Mouse (Mus musculus) neural tube, embryonic 13.5 days (tissue): ENCODE measurements around the gene Sorcs2. TPM values are rescaled to one million over a fixed set of nuclear protein-coding genes. Genes with fewer than 3 reads are reported as not detected.

ENCODE experiments used
- ATAC-seq: fragments of 200-750 bp; cut with Nextera tagmentation; 2 replicates; pipeline ENCODE4 v1.8.0; 2017; ENCODE audit warnings: low read depth, mild to moderate bottlenecking, moderate TSS enrichment, moderate library complexity
- H3K27ac ChIP-seq: fragments of 300-500 bp; sonication (generic); replicated peaks from 2 replicates; pipeline ENCODE4 v1.5.1; 2015; ENCODE audit warnings: moderate library complexity, mild to moderate bottlenecking, inconsistent platforms
- H3K27me3 ChIP-seq: fragments of 300-500 bp; sonication (generic); 2 replicates; pipeline ENCODE4 v1.6.1; 2015; ENCODE audit warnings: mild to moderate bottlenecking, inconsistent platforms
- H3K36me3 ChIP-seq: fragments of 300-500 bp; sonication (generic); 2 replicates; pipeline ENCODE4 v1.6.1; 2015; ENCODE audit warnings: mild to moderate bottlenecking, inconsistent platforms
- H3K4me1 ChIP-seq: fragments of 300-500 bp; sonication (generic); replicated peaks from 2 replicates; pipeline ENCODE4 v1.6.1; 2015; ENCODE audit warnings: inconsistent platforms
- H3K4me2 ChIP-seq: fragments of 300-500 bp; sonication (generic); 2 replicates; pipeline ENCODE4 v1.6.1; 2015; ENCODE audit warnings: inconsistent platforms, mild to moderate bottlenecking, moderate library complexity
- H3K4me3 ChIP-seq: fragments of 300-500 bp; sonication (generic); 2 replicates; pipeline ENCODE4 v1.5.1; 2015; ENCODE audit warnings: mild to moderate bottlenecking, inconsistent platforms
- H3K9ac ChIP-seq: fragments of 300-500 bp; sonication (generic); 2 replicates; pipeline ENCODE4 v1.6.1; 2015; ENCODE audit warnings: moderate library complexity, mild to moderate bottlenecking, inconsistent platforms
- H3K9me3 ChIP-seq: fragments of 300-500 bp; sonication (generic); 2 replicates; pipeline ENCODE4 v1.6.1; 2016; ENCODE audit warnings: inconsistent platforms
- WGBS: fragments of 180-500 bp; shearing (Covaris S2); methylation state at CpG from one replicate; pipeline ENCODE4 v1.1.7; 2015; 5-methylcytosine and 5-hydroxymethylcytosine counted together
- polyA plus RNA-seq: library from polyadenylated mRNA; unstranded; fragments of >200 nt; fragmentation: Nextera tagmentation; extraction: Ambion mirVana; gene quantifications from 2 replicates; pipeline ENCODE4 v1.2.1, GENCODE M21; 2015

Sorcs2 gene
- polyA plus RNA-seq, 1 experiment from 2014 or later = 11.4 TPM

DNA sequence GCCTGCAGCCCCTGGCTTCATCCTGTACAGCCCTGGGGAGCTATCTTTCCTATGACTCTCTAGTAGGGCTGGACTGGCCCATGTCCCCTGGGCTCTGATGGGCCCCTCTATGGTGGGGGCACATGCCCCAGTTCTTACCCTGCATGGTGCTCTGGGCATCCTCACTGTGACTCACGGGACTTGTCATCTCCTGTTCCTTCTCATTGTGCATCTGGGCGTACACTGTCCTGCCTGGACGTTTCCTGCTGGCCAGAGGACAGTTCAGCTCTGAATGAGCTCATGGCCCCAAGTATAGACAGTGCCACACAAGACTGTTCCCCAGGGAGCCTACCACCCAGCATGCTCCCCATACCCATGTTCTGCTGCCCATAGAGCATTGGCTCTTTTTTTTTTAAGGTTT lies 376.8 kb downstream of the Sorcs2 start:
- WGBS = 89% methylated on average over 3 of the region's 3 CpGs
- no peaks in the 10 kb centered on the region for H3K4me1 ChIP-seq
- no peak overlapping the region for H3K4me3 ChIP-seq
- no peaks in the 10 kb centered on the region for H3K27me3 ChIP-seq
- H3K9me3 ChIP-seq = no peaks in the 10 kb centered on the region
- H3K4me2 ChIP-seq = no peak overlapping the region
- H3K27ac ChIP-seq = no peak overlapping the region
- H3K9ac ChIP-seq = no peak overlapping the region
- H3K36me3 ChIP-seq = peaks cover 17% of the 10 kb centered on the region; the same call in 1 of the 2 replicates
- no peak for ATAC-seq

GRCm38 (mm10) chr5:36018366-36018765 lies 379.6 kb downstream of the Sorcs2 start:
- Histone ChIP-seq H3K4me3 (no peak overlapping the region), H3K9ac (no peak overlapping the region), H3K36me3 (peaks cover 17% of the 10 kb centered on the region; the same call in 1 of the 2 replicates), H3K9me3 (no peaks in the 10 kb centered on the region), H3K4me2 (no peak overlapping the region), H3K27ac (no peak overlapping the region), H3K27me3 (no peaks in the 10 kb centered on the region), H3K4me1 (no peaks in the 10 kb centered on the region)
- ATAC-seq = no peak
- WGBS = 89% methylated on average over 3 of the region's 3 CpGs

GRCm38 (mm10) chr5:36009405-36009804 lies 388.5 kb downstream of the Sorcs2 start:
- H3K4me3 ChIP-seq = no peak overlapping the region
- no peaks in the 10 kb centered on the region for H3K9me3 ChIP-seq
- H3K27ac ChIP-seq = no peak overlapping the region
- peaks cover 13% of the 10 kb centered on the region for H3K4me1 ChIP-seq
- no peaks in the 10 kb centered on the region for H3K27me3 ChIP-seq
- 89% methylated on average over 4 of the region's 4 CpGs for WGBS
- H3K36me3 ChIP-seq = no peaks in the 10 kb centered on the region
- no peak overlapping the region for H3K9ac ChIP-seq
- no peak overlapping the region for H3K4me2 ChIP-seq
- ATAC-seq = no peak

GRCm38 (mm10) chr5:36007649-36008048 lies 390.3 kb downstream of the Sorcs2 start:
- peaks cover 13% of the 10 kb centered on the region for H3K36me3 ChIP-seq
- no peak overlapping the region for H3K27ac ChIP-seq
- no peak overlapping the region for H3K4me2 ChIP-seq
- H3K27me3 ChIP-seq = no peaks in the 10 kb centered on the region
- whole genome bisulfite sequencing = 48% methylated on average over 10 of the region's 10 CpGs
- peaks cover 13% of the 10 kb centered on the region for H3K4me1 ChIP-seq
- no peaks in the 10 kb centered on the region for H3K9me3 ChIP-seq
- no peak overlapping the region for H3K4me3 ChIP-seq
- no peak overlapping the region for H3K9ac ChIP-seq
- peak; percentile 57; the same call in 1 of the 2 replicates for ATAC-seq

DNA sequence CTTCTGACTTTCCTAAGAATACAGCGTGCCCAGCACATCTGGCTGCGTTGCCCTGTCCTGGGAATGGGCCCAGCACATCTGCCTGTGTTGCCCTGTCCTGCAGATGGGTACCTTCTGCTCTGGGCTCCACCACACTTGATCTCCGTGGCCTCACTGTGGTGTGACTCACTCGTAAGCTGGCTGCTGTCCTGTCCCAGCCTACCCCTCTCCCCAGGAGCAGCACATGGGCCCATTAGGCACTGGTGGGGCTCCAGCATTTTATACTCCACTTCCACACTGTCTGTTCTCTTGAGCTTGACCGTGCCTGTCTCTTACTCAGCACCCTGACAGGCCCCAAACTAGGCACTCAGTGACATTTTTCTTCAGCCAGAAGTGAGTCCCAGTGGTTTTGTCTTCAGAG lies 391.4 kb downstream of the Sorcs2 start:
- no peak overlapping the region for H3K9ac ChIP-seq
- WGBS = 84% methylated on average over 5 of the region's 5 CpGs
- peaks cover 24% of the 10 kb centered on the region for H3K36me3 ChIP-seq
- H3K27ac ChIP-seq = no peak overlapping the region
- H3K4me3 ChIP-seq = no peak overlapping the region
- peaks cover 13% of the 10 kb centered on the region for H3K4me1 ChIP-seq
- no peaks in the 10 kb centered on the region for H3K9me3 ChIP-seq
- no peak overlapping the region for H3K4me2 ChIP-seq
- H3K27me3 ChIP-seq = no peaks in the 10 kb centered on the region
- ATAC-seq = no peak

DNA sequence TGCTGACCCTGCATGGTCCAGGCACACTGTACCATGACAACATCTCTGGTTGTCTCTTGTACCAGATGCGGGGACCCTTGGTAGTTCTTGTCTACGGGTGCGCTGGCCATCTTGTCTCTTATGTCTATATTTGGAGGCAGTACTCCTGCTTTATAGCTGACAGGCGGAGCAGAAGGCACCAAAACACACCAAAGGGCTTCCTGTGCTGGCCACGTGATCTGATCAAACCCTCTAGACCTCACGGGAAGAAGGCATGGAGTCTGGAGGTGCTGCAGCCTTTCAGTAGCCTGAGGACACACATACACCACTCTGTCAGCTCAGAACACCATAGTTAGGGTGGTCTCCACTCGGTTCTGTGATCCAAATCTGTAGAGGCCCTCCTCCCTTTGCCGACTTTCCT lies 391.8 kb downstream of the Sorcs2 start:
- 83% methylated on average over 8 of the region's 8 CpGs for WGBS
- Histone ChIP-seq H3K9ac (no peak overlapping the region), H3K27me3 (no peaks in the 10 kb centered on the region), H3K36me3 (peaks cover 29% of the 10 kb centered on the region), H3K4me2 (no peak overlapping the region), H3K4me3 (no peak overlapping the region), H3K4me1 (peaks cover 13% of the 10 kb centered on the region), H3K9me3 (no peaks in the 10 kb centered on the region), H3K27ac (no peak overlapping the region)
- ATAC-seq = no peak

- Histone ChIP-seq H3K4me2 (no peak overlapping the region), H3K27ac (no peak overlapping the region), H3K4me1 (peaks cover 13% of the 10 kb centered on the region), H3K9ac (no peak overlapping the region), H3K9me3 (no peaks in the 10 kb centered on the region), H3K27me3 (no peaks in the 10 kb centered on the region), H3K4me3 (no peak overlapping the region), H3K36me3 (peaks cover 52% of the 10 kb centered on the region)
- 86% methylated on average over 10 of the region's 10 CpGs for WGBS
- ATAC-seq = no peak
These were observed 394.1 kb downstream of the Sorcs2 start for GRCm38 (mm10) chr5:36003797-36004196.

- H3K4me3 ChIP-seq = no peak overlapping the region
- H3K9ac ChIP-seq = no peak overlapping the region
- H3K4me2 ChIP-seq = no peak overlapping the region
- peaks cover 95% of the 10 kb centered on the region for H3K36me3 ChIP-seq
- no peak for ATAC-seq
- WGBS = 84% methylated on average over 11 of the region's 11 CpGs
- H3K9me3 ChIP-seq = no peaks in the 10 kb centered on the region
- H3K27me3 ChIP-seq = no peaks in the 10 kb centered on the region
- H3K27ac ChIP-seq = no peak overlapping the region
- H3K4me1 ChIP-seq = no peaks in the 10 kb centered on the region
These were observed 407.8 kb downstream of the Sorcs2 start for GRCm38 (mm10) chr5:35989986-35990735.

GRCm38 (mm10) chr5:35989506-35989905 lies 408.4 kb downstream of the Sorcs2 start:
- no peak for ATAC-seq
- Histone ChIP-seq H3K9me3 (no peaks in the 10 kb centered on the region), H3K4me2 (no peak overlapping the region), H3K4me3 (no peak overlapping the region), H3K27ac (no peak overlapping the region), H3K9ac (no peak overlapping the region), H3K4me1 (no peaks in the 10 kb centered on the region), H3K36me3 (peaks cover 97% of the 10 kb centered on the region), H3K27me3 (no peaks in the 10 kb centered on the region)
- WGBS = 78% methylated on average over 6 of the region's 6 CpGs

DNA sequence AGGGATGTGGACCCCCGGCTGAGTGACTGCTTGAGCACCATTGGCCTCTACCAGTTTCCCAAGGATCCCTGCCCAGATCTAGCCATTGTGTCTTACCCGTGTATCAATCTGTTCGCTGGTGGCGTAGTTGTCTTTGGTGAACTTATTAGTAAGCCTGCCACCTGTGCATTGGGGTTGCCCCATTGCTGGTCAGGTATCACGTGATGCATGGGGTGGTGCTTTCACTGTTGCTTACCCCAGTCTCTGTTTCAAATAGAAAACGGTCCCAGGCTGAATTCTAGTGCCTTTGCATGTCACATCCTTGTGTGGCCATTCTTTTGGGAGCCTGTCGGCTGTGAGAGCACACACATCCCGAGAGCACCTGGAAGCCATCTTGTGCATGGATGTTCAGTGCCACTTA lies 409.9 kb downstream of the Sorcs2 start:
- 87% methylated on average over 8 of the region's 8 CpGs for WGBS
- Histone ChIP-seq H3K4me2 (no peak overlapping the region), H3K4me1 (no peaks in the 10 kb centered on the region), H3K36me3 (peaks cover 97% of the 10 kb centered on the region), H3K9me3 (no peaks in the 10 kb centered on the region), H3K27ac (no peak overlapping the region), H3K9ac (no peak overlapping the region), H3K4me3 (no peak overlapping the region), H3K27me3 (no peaks in the 10 kb centered on the region)
- no peak for ATAC-seq

DNA sequence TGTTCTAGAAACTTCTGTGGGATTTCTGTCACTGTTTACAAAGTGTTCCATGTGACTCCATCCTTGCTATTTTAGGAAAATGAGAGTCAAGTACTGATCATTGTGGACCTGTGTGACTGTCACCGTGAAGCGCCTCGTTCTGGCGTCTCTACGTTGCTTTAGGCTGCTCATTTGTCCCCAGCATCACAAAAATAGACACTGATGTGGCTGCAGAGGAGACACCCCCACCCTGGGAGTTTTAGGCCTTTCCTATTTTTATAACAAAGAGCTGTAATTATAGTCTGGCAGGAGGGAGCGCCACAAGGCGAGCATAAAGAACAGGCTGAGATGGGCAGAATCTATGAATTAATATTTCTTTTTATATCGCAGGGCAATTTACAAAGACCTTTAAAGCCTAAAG lies 412.3 kb downstream of the Sorcs2 start:
- no peak for ATAC-seq
- H3K4me3 ChIP-seq = no peak overlapping the region
- H3K27me3 ChIP-seq = no peaks in the 10 kb centered on the region
- H3K4me2 ChIP-seq = no peak overlapping the region
- peaks cover 87% of the 10 kb centered on the region for H3K36me3 ChIP-seq
- WGBS = 80% methylated on average over 8 of the region's 8 CpGs
- H3K9ac ChIP-seq = no peak overlapping the region
- H3K4me1 ChIP-seq = no peaks in the 10 kb centered on the region
- no peak overlapping the region for H3K27ac ChIP-seq
- H3K9me3 ChIP-seq = no peaks in the 10 kb centered on the region

GRCm38 (mm10) chr5:35981976-35982375 lies 416.0 kb downstream of the Sorcs2 start:
- H3K27ac ChIP-seq = no peak overlapping the region
- H3K27me3 ChIP-seq = no peaks in the 10 kb centered on the region
- no peak overlapping the region for H3K9ac ChIP-seq
- peaks cover 75% of the 10 kb centered on the region for H3K36me3 ChIP-seq
- ATAC-seq = peak; percentile 64; the same call in 1 of the 2 replicates
- H3K4me1 ChIP-seq = no peaks in the 10 kb centered on the region
- no peaks in the 10 kb centered on the region for H3K9me3 ChIP-seq
- no peak overlapping the region for H3K4me3 ChIP-seq
- 38% methylated on average over 4 of the region's 4 CpGs for WGBS
- H3K4me2 ChIP-seq = no peak overlapping the region

GRCm38 (mm10) chr5:35981341-35981740 lies 416.6 kb downstream of the Sorcs2 start:
- Histone ChIP-seq H3K4me1 (no peaks in the 10 kb centered on the region), H3K9ac (no peak overlapping the region), H3K27ac (no peak overlapping the region), H3K4me3 (no peak overlapping the region), H3K9me3 (no peaks in the 10 kb centered on the region), H3K27me3 (no peaks in the 10 kb centered on the region), H3K4me2 (no peak overlapping the region), H3K36me3 (peaks cover 75% of the 10 kb centered on the region)
- ATAC-seq = no peak
- WGBS = 89% methylated on average over 5 of the region's 5 CpGs
